Mouse (Mus musculus): Measurements from ENCODE around the gene Lins1.

The Lins1 gene

DNA sequence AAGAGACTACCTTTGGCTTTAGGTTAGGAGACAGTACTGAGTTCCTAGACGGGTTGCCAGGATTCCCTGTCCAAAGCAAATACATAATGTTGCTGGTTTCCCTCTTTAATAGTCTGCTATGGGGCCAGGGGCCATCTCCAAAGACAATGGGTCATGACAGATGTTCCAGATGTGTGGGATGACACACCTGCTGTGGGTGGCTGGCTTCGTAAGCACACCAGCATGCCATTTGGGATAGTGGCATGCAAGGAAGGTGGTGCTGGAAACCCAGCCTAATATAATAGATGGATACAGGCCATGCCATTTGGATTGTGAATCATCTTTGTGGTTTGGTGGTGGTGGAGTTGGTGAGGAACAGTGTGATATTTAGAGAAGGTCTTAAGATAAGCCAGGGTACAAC is 39.5 kb downstream of the Lins1 start:
- no peak for DNase-seq (ENCODE audit: low read depth, low spot score)

- DNase-seq (ENCODE audit: low read depth, low spot score): no peak
These were observed 43.7 kb downstream of the Lins1 start for GRCm38 (mm10) chr7:66733431-66733830.

DNA sequence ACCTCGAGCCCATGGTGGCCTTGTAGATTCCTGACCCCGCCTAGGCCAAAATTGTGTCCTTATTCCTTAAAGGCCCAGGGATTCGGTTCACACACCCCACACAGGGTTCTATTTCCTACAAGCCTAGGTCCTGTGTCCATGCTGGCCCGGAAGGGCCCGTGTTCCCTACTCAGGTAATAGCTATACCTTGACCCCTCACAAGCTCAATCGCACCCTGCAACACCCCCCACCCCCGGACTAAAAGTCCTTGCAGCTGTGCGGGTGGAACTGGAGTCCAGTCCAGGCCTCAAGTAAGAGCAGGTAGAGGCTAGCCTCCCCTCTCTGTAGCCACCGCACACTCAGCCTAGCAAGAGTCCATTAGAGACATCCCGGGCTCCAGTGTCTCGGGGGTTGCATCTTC is 44.2 kb downstream of the Lins1 start:
- no peak for DNase-seq (ENCODE audit: low read depth, low spot score)

DNA sequence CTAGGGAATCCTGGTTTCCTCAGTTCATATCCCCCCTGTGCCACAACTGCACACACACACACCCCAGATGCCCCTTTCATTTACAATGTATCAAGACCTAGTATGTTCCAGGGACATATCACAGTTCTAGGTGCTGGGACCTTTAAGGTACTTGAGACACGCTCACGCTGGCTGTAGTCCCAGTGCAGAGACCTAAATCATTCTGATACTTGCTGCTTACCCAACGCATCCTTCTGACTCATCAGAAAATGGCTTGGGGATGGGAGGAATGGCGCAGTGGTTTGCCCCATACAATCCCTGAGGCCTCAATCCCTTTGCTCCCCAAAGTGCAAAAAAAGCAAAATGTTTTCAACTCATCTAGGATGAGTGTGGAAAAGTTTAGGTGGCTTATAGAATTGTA is 44.8 kb downstream of the Lins1 start:
- no peak for DNase-seq (ENCODE audit: low read depth, low spot score)

- no peak for DNase-seq (ENCODE audit: low read depth, low spot score)
These were observed 45.3 kb downstream of the Lins1 start for GRCm38 (mm10) chr7:66734993-66735392.

- no peak for DNase-seq (ENCODE audit: low read depth, low spot score)
These were observed 47.7 kb downstream of the Lins1 start for GRCm38 (mm10) chr7:66737418-66737817.

- no peak for DNase-seq (ENCODE audit: low read depth, low spot score)
These were observed 51.3 kb downstream of the Lins1 start for GRCm38 (mm10) chr7:66741008-66741407.

GRCm38 (mm10) chr7:66741412-66741811 is 51.7 kb downstream of the Lins1 start:
- no peak for DNase-seq (ENCODE audit: low read depth, low spot score)

DNA sequence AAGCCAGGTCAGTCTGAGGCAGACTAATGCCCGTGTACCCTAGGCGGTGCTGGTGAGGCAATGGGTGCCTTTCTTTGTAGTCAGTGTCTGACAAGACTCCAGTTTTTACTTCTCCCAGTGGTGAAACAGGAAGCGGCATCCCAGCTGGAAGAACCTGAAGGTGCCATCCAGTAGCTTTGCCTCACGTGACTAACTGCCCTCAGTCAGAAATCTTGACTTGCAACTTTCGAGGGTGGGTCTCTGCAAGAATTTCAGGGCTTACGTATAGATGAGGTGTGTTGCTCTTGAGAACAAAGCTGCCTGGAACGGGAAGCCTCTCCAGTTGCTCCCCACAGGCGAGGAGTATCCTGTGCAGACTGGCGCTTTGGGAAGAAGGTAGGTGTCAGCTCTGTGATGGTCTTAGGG is 53.7 kb downstream of the Lins1 start, which contains the start of gene Cers3:
TSS of gene Cers3 (plus strand) at position 128 of the 405 bp plus-strand sequence.
- no peak for DNase-seq (ENCODE audit: low read depth, low spot score)

DNA sequence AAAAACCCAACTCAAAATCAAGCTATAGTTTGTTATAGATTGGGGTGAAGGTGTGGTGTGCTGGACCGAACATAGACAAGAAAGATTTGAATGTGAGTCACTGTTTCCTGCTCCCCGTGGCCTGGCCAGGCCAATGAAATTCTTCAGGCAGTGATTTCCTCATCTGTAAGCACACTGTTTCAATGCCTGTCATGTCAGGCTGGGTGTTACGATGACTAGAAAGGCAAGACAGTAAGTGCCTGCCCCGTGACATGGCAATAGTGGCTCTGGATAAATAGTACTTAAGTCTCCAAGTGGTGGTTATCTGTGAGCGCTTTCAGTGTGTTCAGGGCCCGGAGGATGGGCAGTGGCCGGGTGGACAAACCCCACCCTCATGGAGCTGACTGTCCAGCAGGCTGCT is 57.3 kb downstream of the Lins1 start:
- no peak for DNase-seq (ENCODE audit: low read depth, low spot score)

GRCm38 (mm10) chr7:66749998-66750397 is 60.3 kb downstream of the Lins1 start:
- no peak for DNase-seq (ENCODE audit: low read depth, low spot score)

DNA sequence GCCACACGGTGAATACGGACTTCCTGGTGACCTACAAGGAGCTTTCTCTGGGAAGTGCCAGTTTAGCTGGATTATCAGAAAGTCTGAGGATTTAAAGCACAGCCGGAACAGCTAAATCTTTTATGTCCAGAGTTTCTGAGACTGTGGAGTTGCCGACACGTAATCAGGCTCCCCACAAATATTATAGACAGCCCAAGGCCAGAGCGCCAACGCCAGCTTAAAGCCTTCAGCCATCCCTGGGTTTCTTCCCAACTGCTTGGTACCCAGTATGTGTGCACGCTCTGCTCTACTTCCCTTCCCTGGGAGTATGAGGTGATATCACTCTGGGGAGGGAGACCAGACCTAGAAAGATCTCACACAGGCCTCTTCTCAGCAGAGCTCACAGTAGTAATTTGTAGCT is 64.1 kb downstream of the Lins1 start:
- DNase-seq (ENCODE audit: low read depth, low spot score): no peak

DNA sequence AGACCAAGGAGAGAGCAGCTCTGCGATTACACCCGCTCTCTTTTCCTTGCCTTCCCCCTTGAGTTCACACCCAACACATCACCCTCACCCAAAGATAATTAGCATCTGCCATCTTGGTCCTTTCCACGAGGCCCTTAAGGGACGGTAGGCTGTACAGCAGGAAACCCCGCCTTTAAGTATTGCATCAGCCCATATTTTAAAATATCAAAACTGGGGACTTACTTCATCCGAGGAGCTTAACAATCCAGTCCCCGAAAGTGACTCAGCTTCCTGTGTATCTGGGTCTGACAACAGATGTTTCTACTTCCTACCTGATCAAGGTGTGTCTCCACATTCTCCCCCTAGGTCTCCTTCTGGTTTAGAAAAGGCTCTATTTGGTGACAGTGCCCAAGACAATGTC is 65.9 kb downstream of the Lins1 start:
- DNase-seq (ENCODE audit: low read depth, low spot score): no peak
